Mouse (Mus musculus) layer of hippocampus, postnatal 14 days (tissue): ENCODE data around the gene Pla2g3. TPM values are rescaled to one million over a fixed set of nuclear protein-coding genes. Genes with fewer than 3 reads are reported as not detected.

Source experiments
- DNase-seq, 2 experiments: peaks; one replicate each; pipeline ENCODE4 v3.0.0; 2021 to 2022; ENCODE audit warnings: low spot score in 2 of 2, mixed read lengths in 1 of 2
- total RNA-seq, 2 experiments: library from RNA; stranded (reverse); gene quantifications; 2 replicates each; pipeline ENCODE4 v1.2.3; 2021

Pla2g3 gene
- total RNA-seq, 2 experiments from 2014 or later: 7.1 to 13.0 TPM

- DNase-seq: no peak
Observed at GRCm38 (mm10) chr11:3519051-3519726, 31.1 kb downstream of the Pla2g3 start.

GRCm38 (mm10) chr11:3519756-3520398, 31.8 kb downstream of the Pla2g3 start:
- no peak for DNase-seq

GRCm38 (mm10) chr11:3520919-3521318, 32.8 kb downstream of the Pla2g3 start:
- no peak for DNase-seq

- no peak for DNase-seq
Observed at GRCm38 (mm10) chr11:3521339-3522224, 33.5 kb downstream of the Pla2g3 start.

DNA sequence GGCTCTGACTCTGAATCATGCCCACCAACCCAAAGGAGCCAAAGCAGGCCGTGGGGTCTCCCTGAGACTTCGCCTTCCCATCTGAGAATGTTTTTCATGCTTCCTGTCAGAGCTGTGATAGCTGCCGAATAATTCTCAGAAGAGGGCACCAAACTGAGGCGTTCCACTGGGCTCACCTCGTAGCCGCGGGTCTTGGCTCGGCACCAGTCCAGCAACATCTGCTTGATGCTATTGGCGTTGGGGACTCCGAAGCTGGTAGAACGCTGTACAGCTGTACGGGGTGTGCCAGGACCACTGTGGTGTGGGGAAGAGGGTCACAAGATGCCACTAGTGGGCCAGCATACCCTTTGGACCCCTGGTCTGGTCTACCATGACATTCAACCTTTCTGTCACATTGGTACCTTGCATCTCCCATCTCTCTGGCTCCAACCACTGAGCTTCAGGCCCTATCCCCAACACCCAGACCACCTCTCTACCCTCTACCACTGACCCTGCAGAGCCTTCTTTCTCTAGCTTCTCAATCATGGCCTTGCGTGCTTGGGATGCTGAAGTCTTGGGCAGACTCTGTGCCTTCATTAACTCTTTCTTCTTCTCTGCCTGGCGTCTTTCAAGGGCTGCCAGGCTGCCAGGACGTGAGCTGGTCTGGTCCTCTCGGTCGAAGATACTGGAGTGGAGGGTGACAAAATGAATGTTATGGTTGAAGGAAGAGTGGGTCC, 34.4 kb downstream of the Pla2g3 start:
- DNase-seq: no peak

DNA sequence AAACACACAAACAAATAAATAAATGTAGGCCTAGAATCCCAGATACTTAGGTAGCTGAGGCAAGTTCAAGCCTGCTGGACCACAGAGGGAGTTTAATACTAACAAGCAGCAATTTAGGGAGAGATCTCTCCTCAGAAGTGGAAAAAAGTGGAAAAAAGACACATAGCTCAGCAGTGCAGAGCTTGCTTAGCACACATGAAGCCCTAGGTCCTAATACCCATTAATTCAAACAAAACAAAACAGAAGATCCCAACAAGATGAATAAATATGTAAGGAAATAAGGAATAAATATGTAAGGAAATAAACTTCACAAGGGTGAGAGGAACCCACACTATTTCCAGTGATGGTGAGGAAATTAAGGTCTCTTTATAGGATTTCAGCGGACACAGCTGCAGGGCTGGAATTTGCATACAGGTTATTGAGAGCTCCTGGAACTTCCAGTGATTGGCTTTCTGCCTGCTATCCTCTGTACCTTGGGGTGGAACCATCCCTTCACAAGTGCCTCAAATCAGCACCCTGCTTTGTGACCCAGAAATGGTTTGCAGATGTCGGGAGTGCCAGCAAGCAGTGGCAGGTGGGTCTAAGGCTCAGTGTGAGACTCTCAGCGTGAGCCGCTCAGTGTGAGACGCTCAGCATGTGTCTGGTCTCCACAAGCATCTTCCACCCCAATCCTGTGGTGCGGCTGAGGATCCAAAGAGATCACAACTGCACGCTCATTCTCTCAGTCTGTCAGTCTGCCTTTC, 35.9 kb downstream of the Pla2g3 start:
- DNase-seq: no peak

GRCm38 (mm10) chr11:3525560-3525959, 37.5 kb downstream of the Pla2g3 start:
- no peak for DNase-seq

DNA sequence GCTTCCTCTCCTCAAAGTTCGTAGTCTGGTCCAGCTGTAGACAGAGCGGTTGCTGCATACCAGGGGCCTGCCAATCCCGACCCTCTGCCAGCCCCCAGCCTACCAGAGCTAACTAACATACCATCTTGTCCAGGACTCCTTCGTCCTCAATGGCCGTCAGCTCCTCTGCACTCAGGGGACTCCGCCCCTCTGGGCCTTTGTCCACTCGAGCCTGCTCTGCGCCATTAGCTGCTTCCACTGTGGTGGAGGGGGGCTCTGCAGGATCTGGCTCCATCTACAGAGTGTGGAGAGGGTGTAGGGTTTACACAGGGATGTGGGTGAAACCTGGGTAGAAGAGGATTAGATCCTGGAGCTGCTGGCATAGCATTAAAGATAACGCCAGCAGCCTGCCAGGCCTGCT, 38.1 kb downstream of the Pla2g3 start:
- DNase-seq: no peak

GRCm38 (mm10) chr11:3526979-3527738, 39.1 kb downstream of the Pla2g3 start:
- no peak for DNase-seq

- DNase-seq: no peak
Observed at GRCm38 (mm10) chr11:3527766-3528165, 39.7 kb downstream of the Pla2g3 start.

DNA sequence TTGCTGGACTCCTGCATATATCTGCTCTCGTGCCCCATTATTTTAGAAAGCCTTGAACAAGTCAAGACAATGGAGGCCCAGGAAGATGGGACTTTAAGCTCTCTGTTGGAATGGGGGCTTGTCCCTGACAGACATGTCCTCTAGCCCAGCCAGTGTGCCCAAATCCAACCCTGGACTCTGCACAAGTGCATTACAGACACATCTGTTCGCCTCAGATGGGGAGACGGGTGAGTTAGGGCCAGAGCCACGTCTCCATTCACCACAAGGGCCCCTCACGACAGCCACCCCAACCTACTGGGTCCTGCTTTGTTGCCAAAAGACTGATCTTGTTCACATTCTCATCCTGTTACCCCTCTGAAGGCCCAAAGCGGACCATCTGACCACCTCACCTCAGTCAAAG, 40.1 kb downstream of the Pla2g3 start:
- no peak for DNase-seq

DNA sequence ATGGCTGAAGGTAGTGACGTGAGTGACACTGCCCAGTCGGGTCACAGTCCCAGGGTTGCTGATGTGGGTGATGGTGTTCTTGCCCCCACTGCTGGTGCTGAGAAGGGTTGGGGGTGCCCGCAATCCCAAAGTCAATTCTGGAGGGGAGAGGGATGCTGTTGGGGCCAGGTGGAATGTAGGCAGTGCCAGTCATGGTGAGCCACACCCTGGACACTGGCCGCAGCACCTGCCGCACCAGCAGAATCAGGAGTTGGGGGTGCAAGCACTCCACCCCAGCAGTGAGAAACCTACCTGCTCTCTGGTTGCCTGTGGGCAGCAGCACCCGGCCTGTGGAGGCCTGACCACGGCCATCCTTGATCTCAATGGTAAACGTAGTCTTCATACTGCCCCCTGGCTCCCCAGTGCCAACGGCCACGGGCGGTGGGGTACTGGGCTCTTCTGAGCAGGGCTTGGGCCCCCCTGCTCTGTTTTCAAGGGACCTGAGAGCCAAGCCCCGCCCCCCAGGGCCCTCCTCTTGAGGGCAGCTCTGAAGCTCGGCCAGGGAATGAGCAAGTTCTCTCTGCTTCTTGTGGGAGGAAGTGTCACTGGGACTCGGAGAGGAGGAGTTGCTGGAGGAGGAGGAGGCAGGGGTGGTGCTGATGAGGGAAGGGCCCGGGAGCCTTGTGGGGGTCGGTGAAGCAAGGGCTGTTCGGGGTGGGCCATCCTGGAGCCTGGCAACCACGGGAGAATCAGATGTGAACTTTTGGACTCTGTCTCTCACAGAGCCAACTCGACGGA, 41.6 kb downstream of the Pla2g3 start:
- no peak for DNase-seq

DNA sequence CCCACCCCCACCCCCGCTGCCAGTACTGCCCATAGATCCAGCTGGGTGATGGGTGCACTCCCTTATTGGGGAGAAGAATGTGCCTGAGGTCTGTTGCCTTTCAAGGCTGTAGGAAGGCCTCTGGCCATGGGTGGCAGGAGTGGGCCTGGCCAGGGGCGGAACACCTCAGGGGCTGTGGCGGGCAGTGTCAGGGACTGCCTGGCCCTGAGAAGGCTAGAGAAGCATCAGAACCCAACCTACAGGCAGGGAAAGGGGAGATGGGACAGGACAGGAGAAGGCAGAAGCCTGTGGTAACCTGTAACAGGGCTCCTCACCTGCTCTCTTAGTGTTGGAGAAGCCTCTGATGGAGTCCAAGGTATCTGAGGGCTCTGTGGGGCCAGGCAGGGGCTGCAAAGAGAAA, 42.6 kb downstream of the Pla2g3 start:
- no peak for DNase-seq

- DNase-seq: peak in 1 of 2 experiments; percentile 71
Observed at GRCm38 (mm10) chr11:3531634-3532033, 43.5 kb downstream of the Pla2g3 start.

GRCm38 (mm10) chr11:3532101-3532931, 44.2 kb downstream of the Pla2g3 start:
- no peak for DNase-seq

- DNase-seq: no peak
Observed at GRCm38 (mm10) chr11:3533406-3533932, 45.4 kb downstream of the Pla2g3 start.

DNA sequence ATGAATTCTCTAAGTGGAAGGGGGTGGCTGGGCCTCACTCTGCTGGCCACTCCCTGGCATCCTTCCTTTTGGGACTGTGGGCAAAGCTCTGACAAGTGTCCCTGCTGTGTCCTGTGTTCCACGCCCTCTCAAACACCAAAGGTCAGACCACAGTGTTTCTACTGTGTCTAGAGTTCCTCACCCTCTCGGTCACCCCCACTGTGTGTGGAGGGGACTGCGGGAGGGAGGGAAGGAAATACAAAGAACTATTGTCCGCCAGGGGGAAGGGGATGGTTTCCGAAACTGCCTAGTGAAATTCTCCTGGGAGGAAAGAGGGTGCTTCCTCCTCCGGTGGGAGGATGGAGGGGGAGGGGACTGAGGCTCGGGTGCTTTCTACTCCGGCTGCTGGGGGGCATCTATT, 46.9 kb downstream of the Pla2g3 start:
- no peak for DNase-seq
